Mouse (Mus musculus): ENCODE results near the gene Gm4881. TPM values are rescaled to one million over a fixed set of nuclear protein-coding genes. Genes with fewer than 3 reads are reported as not detected.

The Gm4881 gene
- total and polyA plus RNA-seq, 3 experiments, result 0.13 TPM; not detected in 2

DNA sequence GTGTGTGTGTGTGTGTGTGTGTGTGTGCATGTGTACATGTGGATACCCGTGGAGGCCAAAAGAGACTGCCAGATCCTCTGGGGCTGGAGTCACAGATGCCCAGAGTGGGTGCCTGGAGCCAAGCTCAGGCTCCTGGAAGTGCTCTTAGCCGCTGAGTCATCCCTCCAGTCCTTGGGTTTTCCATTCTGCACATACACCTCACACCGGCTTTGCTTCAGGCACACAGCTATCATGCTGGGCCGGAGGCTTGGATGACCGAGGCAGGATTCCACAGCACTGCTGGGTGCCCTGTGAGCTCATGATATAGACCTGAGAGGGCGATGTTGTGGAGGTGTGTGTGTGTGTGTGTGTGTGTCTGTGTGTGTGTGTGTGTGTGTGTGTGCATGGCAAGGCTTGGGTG, 24.2 kb upstream of the Gm4881 start:
- Histone ChIP-seq H3K4me3 (ENCODE audit: control insufficient read depth in 1 of 2, insufficient read depth in 1 of 2, low read depth in 2 of 2, low read length in 2 of 2) (no peak overlapping the region), H3K27me3 (ENCODE audit: control insufficient read depth in 1 of 2, insufficient read depth in 2 of 2, low read length in 2 of 2) (no peaks in the 10 kb centered on the region), H3K4me1 (ENCODE audit: control insufficient read depth in 1 of 2, insufficient read depth in 2 of 2, low read length in 2 of 2) (peaks cover 0 to 7% of the 10 kb centered on the region in 2 experiments; a peak in 3 of 4 replicates), H3K9me3 (replicated peaks; ENCODE audit: insufficient read depth, low read length) (no peaks in the 10 kb centered on the region), H3K79me2 (ENCODE audit: control insufficient read depth, insufficient read depth, low read length, poor library complexity) (peaks cover 6% of the 10 kb centered on the region; the same call in 1 of the 2 replicates), H3K9ac (ENCODE audit: control insufficient read depth, low read depth, low read length, poor library complexity, severe bottlenecking) (no peak overlapping the region), H3K36me3 (ENCODE audit: control insufficient read depth in 1 of 2, insufficient read depth in 2 of 2, low read length in 2 of 2) (peaks cover 0 to 9% of the 10 kb centered on the region in 2 experiments; a peak in 2 of 4 replicates), H3K27ac (ENCODE audit: control insufficient read depth, low read depth, low read length) (no peak overlapping the region)
- DNase-seq (ENCODE audit: low read depth, low spot score), result no peak
- TF ChIP-seq MYB (IDR thresholded peaks at IDR 0.05; ENCODE audit: low read depth, low read length), result no peak
- TF ChIP-seq TCF12 (IDR thresholded peaks at IDR 0.05; ENCODE audit: low read depth, low read length), result no peak
- no peak for TF ChIP-seq NELFE (IDR thresholded peaks at IDR 0.05; ENCODE audit: low read depth, low read length)
- no peak for TF ChIP-seq MXI1 (IDR thresholded peaks at IDR 0.05; ENCODE audit: low read depth, low read length)
- TF ChIP-seq ETS1 (IDR thresholded peaks at IDR 0.05; ENCODE audit: low read depth, low read length), result no peak
- TF ChIP-seq NRF1 (IDR thresholded peaks at IDR 0.05; ENCODE audit: insufficient read depth, low read depth, low read length, poor library complexity, severe bottlenecking), result no peak
- TF ChIP-seq EP300 (IDR thresholded peaks at IDR 0.05; ENCODE audit: low read depth in 1 of 2, low read length in 2 of 2), result no peak
- TF ChIP-seq RAD21 (IDR thresholded peaks at IDR 0.05; ENCODE audit: low read depth, low read length), result no peak
- TF ChIP-seq POLR2A (IDR thresholded peaks at IDR 0.05; ENCODE audit: control insufficient read depth in 1 of 2, insufficient read depth in 1 of 2, low read depth in 1 of 2, low read length in 2 of 2, poor library complexity in 1 of 2), result no peak
- no peak for TF ChIP-seq CHD2 (IDR thresholded peaks at IDR 0.05; ENCODE audit: low read length)
- TF ChIP-seq UBTF (IDR thresholded peaks at IDR 0.05; ENCODE audit: borderline replicate concordance, insufficient read depth, low read depth, low read length), result no peak
- no peak for TF ChIP-seq MAFK (IDR thresholded peaks at IDR 0.05; ENCODE audit: borderline replicate concordance, low read depth, low read length)
- no peak for TF ChIP-seq ZNF384 (IDR thresholded peaks at IDR 0.05; ENCODE audit: low read depth, low read length)
- TF ChIP-seq KAT2A (conservative IDR thresholded peaks at IDR 0.05; ENCODE audit: low read depth, low read length), result no peak
- no peak for TF ChIP-seq USF2 (IDR thresholded peaks at IDR 0.05; ENCODE audit: borderline replicate concordance in 1 of 2, insufficient read depth in 1 of 2, low read depth in 1 of 2, low read length in 2 of 2)
- no peak for TF ChIP-seq BHLHE40 (IDR thresholded peaks at IDR 0.05; ENCODE audit: borderline replicate concordance, low read depth, low read length)
- TF ChIP-seq RCOR1 (IDR thresholded peaks at IDR 0.05; ENCODE audit: low read depth, low read length), result no peak

DNA sequence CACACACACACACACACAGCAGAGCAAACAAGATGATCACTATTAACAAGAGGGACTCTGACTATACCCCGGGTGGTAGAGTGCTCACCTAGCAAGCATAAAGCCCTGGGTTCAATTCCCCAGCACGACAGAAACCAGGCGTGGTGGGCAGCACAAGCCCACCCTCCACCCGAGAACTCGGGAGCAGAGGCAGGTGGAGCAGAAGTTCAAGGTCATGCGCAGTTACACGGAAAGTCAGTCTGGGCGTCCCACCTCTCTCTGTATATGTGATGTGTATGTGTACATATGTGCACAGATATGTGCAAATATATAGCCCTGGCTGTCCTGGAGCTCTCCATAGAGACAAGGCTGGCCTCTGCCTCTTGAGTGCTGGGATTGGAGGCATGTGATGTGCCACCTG, 23.7 kb upstream of the Gm4881 start:
- Histone ChIP-seq H3K4me3 (ENCODE audit: control insufficient read depth in 1 of 2, insufficient read depth in 1 of 2, low read depth in 2 of 2, low read length in 2 of 2) (no peak overlapping the region), H3K4me1 (ENCODE audit: control insufficient read depth in 1 of 2, insufficient read depth in 2 of 2, low read length in 2 of 2) (peaks cover 0 to 2% of the 10 kb centered on the region in 2 experiments; a peak in 2 of 4 replicates), H3K9ac (ENCODE audit: control insufficient read depth, low read depth, low read length, poor library complexity, severe bottlenecking) (no peak overlapping the region), H3K27ac (ENCODE audit: control insufficient read depth, low read depth, low read length) (no peak overlapping the region), H3K79me2 (ENCODE audit: control insufficient read depth, insufficient read depth, low read length, poor library complexity) (peaks cover 6% of the 10 kb centered on the region; the same call in 1 of the 2 replicates), H3K9me3 (replicated peaks; ENCODE audit: insufficient read depth, low read length) (no peaks in the 10 kb centered on the region), H3K36me3 (ENCODE audit: control insufficient read depth in 1 of 2, insufficient read depth in 2 of 2, low read length in 2 of 2) (peaks cover 0 to 4% of the 10 kb centered on the region in 2 experiments; a peak in 2 of 4 replicates), H3K27me3 (ENCODE audit: control insufficient read depth in 1 of 2, insufficient read depth in 2 of 2, low read length in 2 of 2) (no peaks in the 10 kb centered on the region)
- no peak for DNase-seq (ENCODE audit: low read depth, low spot score)
- no peak for TF ChIP-seq TAL1 (IDR thresholded peaks at IDR 0.05; ENCODE audit: low read length)
